Mouse (Mus musculus) cortical plate, adult 2 months (tissue): ENCODE measurements around the gene Dync1i2. TPM values are rescaled to one million over a fixed set of nuclear protein-coding genes. Genes with fewer than 3 reads are reported as not detected.

Source experiments
- H3K27ac ChIP-seq: fragments of 200-500 bp; 2 replicates; pipeline ENCODE4 v1.5.1; 2012; ENCODE audit warnings: low read length, control low read depth, inconsistent platforms; ENCODE audit not compliant: insufficient read depth
- H3K4me1 ChIP-seq: fragments of 200-500 bp; 2 replicates; pipeline ENCODE4 v1.6.1; 2011; ENCODE audit warnings: low read length; ENCODE audit not compliant: control insufficient read depth, insufficient read depth
- H3K4me3 ChIP-seq: fragments of 200-500 bp; 2 replicates; pipeline ENCODE4 v1.5.1; 2011; ENCODE audit warnings: mild to moderate bottlenecking, low read length, control low read depth; ENCODE audit not compliant: insufficient read depth
- CTCF ChIP-seq: fragments of 200-500 bp; IDR thresholded peaks from 2 replicates; pipeline ENCODE4 v1.5.1; 2011; ENCODE audit warnings: mild to moderate bottlenecking, control low read depth, low read length; ENCODE audit not compliant: insufficient read depth; ENCODE audit errors: extremely low read depth
- POLR2A ChIP-seq: fragments of 200-500 bp; IDR thresholded peaks from 2 replicates; pipeline ENCODE4 v1.6.1; 2011; ENCODE audit warnings: mild to moderate bottlenecking, low read length, control low read depth; ENCODE audit not compliant: insufficient read depth; ENCODE audit errors: extremely low read depth
- polyA plus RNA-seq: library from polyadenylated mRNA; depleted of rRNA; stranded (reverse); fragments of >200 nt; gene quantifications from 2 replicates; pipeline ENCODE4 v1.2.3, GENCODE M21; 2012

The Dync1i2 gene
- polyA plus RNA-seq, 1 experiment: 172 TPM

DNA sequence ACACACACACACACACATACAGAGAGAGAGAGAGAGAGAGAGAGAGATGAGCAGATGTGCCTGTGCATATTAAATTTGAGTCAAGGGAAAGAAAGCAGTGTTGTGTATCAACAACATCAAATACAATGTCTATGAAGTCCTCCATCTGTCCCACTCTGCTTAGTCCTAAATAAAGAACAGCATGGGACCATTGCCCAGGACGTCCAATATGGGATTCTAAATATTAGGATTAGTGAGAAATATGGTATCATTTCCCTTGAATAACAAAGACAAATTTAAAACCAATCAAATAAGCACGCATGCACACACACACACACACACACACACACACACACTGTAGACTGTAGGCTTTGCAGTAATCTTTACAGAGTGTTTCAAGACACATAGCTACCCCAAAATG is 9.6 kb upstream of the Dync1i2 start:
- H3K4me3 ChIP-seq: no peak overlapping the region
- no peak overlapping the region for H3K27ac ChIP-seq

DNA sequence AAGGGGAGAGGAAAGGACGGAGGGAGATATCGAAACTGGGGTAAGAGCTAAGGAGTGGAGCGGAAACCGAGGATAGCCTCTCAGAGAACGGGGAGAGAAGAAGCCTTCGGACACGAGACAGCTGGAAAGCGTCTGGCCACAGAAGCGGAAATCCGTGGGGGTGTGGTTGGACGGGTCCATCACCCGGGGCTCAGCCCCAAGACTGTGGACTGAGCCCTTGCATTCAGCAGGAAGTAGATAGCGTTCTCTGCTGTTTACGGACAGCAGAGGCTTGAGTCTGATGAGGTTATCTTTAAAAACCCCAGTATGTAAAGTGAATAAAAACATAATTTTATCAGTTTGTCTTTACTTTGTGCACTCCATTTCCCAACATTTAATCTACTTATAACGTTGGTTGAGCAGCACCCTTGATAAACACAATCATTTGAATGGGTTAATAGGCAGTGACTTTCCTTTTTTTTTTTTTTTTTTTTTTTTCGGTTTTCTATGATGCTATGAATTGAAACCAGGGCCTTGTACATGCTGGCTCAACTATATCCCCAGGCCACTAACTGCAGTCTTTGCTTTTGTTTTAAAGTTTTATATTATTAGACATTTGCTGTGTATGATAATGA is 7.6 kb upstream of the Dync1i2 start:
- Histone ChIP-seq H3K27ac (no peak overlapping the region), H3K4me1 (no peaks in the 10 kb centered on the region), H3K4me3 (no peak overlapping the region)
- TF ChIP-seq POLR2A: no peak
- TF ChIP-seq CTCF: no peak

More for the DNA sequence above, 9.6 kb upstream of the Dync1i2 start:
- no peaks in the 10 kb centered on the region for H3K4me1 ChIP-seq
- no peak for TF ChIP-seq POLR2A
- TF ChIP-seq CTCF: no peak

DNA sequence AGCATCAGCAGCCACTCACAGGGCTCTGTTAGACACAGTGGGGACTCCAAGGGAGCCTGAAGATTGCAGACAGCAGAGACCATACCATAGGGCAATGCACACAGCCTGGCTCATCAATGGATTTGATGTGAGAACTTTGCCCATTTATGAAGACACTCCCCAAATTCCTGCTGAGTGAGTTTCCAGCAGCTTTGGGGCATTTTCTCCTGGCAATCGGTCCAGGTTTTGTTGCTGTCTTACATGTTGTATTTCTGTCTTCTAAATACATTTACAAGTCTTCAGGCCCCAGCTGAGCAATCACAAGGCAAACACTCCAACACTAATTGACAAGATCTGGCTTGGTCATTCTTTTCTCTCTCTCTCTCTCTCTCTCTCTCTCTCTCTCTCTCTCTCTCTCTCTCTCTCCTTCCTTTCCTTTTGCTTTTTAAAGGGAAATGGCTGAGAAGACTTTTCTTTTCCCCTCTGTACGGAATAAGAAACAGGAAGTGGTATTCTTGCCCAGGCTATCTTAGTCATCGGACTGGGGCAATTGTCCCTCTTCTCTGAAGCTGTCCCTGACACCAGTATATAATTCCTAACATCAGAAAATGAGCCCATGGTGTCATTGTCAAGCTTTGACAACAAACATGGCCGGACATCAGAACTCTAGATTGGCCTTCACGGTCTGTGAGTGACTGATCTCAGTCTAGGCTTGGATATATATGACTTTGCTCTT is 2.3 kb upstream of the Dync1i2 start:
- no peak for TF ChIP-seq CTCF
- TF ChIP-seq POLR2A: no peak
- Histone ChIP-seq H3K27ac (no peak overlapping the region), H3K4me1 (peaks cover 3% of the 10 kb centered on the region; the same call in 1 of the 2 replicates), H3K4me3 (no peak overlapping the region)

DNA sequence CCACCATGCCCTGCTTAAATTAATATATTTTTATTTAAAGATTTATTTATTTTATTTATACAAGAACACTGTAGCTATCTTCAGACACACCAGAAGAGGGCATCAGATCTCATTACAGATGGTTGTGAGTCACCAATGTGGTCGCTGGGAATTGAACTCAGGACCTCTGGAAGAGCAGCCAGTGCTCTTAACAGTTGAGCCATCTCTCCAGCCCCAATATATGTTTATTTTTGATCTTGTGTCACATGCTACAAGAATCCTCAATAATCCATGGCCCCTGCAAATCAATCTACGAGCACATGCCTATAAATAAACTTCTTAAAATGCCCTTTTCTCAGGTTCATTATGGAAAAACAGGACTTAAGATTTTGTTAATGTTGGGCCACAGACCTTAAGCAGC is 410 bp upstream of the Dync1i2 start:
- Histone ChIP-seq H3K4me1 (peaks cover 3% of the 10 kb centered on the region; the same call in 1 of the 2 replicates), H3K27ac (no peak overlapping the region), H3K4me3 (peak overlapping the region; percentile 95; the same call in 1 of the 2 replicates)
- TF ChIP-seq CTCF (no peak), POLR2A (no peak)

DNA sequence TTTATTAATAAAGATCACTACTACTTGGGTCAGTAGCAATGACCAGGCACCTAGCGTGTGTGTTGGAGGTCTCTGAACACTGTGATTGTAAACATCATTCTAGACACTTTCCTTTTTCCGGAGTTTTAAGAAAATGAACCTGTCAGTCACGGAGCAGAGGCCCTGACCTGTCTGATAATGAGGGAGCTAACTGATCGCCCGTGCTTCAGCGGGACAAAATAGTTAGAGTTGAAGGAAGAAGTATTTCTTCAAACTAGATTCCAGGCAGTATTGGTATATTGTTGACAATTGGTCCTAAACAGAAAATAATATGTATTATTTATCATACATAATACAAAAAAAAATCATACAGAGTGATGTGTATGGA is 837 bp downstream of the Dync1i2 start:
- peak overlapping the region; percentile 60; the same call in 1 of the 2 replicates for H3K27ac ChIP-seq
- H3K4me3 ChIP-seq: peak overlapping the region; percentile 95
- no peak for TF ChIP-seq CTCF
- TF ChIP-seq POLR2A: no peak
- H3K4me1 ChIP-seq: peaks cover 3% of the 10 kb centered on the region; the same call in 1 of the 2 replicates

DNA sequence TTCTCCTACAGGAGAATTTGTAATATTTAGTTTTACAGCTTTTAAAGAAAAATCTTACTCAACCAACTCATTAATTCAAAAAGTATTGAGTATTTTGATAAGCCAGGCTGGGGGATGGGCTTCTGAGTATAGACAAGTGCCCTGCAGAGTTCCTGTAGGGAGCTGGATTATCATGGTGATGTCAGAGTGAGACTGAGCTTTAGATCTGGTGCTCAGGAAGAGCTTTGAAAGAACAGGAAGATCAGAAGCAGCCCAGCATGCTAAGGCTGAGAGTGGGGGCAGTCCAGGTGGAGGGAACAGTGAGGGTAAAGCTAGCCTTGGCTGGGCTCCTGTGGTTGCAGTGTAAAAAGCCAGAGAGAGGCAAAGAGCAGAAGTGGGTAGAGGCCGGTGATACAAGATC is 9.5 kb downstream of the Dync1i2 start:
- H3K27ac ChIP-seq: no peak overlapping the region
- no peak overlapping the region for H3K4me3 ChIP-seq
- no peaks in the 10 kb centered on the region; the same call in 1 of the 2 replicates for H3K4me1 ChIP-seq
- no peak for TF ChIP-seq CTCF
- no peak for TF ChIP-seq POLR2A

DNA sequence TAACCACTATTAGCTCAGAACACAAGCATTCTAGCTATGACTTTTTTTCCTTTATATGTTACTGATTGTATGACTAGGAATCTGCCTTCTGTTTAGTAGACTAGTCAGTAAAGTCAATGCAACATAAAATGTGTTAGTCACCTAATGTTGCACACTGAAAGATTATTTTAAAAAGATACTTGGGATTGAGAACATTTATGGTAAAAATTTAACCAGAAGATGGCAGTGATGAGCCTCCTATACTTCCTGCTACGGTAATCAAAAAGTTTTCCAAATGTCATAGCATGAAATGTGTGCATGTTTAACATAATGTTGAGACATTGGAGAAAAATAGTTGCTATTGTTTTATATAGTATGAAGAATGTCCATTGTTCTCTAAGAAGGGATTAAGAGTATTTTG is 15.9 kb downstream of the Dync1i2 start:
- H3K27ac ChIP-seq: no peak overlapping the region
- H3K4me3 ChIP-seq: no peak overlapping the region
- TF ChIP-seq POLR2A (no peak), CTCF (no peak)
- H3K4me1 ChIP-seq: no peaks in the 10 kb centered on the region; the same call in 1 of the 2 replicates

DNA sequence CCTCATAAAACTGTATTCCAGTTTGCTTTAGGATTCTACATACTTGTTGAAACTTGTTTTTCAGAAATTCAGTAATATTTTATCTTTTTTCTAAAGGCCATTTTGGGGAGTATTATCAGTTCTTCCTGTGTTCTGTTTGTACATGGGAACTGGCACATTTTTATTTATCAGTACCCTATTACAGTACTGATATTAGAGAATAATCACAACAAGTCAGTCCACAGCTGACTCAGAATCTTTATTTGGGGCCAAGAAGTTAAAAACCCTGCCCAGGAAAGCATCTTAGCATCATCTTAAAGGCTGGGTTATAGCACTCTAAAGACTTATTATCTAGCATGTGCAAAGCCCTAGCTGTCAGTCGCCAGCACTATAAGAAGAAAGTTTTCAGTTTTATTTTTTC is 18.1 kb downstream of the Dync1i2 start:
- Histone ChIP-seq H3K4me3 (no peak overlapping the region), H3K4me1 (no peaks in the 10 kb centered on the region; the same call in 1 of the 2 replicates), H3K27ac (no peak overlapping the region)
- TF ChIP-seq POLR2A (no peak), CTCF (no peak)

DNA sequence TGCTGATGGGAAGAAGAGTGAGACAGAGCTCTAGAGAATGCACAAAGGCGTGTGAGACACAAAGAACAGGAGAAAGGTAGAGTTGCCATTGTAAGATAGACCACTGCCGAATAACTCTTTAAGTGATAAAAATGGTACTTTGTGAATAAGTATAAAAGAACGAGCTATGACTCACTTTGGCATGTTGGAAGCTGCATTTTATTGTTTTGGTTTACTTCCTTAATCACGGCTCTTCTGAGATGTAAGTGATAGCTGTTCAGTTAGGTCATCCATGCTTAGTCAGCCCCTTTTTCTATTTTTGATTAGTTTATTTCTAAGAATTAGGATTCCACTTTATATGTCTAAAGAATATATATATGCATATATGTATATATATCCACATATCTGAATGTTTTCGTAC is 20.4 kb downstream of the Dync1i2 start:
- TF ChIP-seq POLR2A (no peak), CTCF (no peak)
- Histone ChIP-seq H3K4me1 (no peaks in the 10 kb centered on the region; the same call in 1 of the 2 replicates), H3K27ac (no peak overlapping the region)

DNA sequence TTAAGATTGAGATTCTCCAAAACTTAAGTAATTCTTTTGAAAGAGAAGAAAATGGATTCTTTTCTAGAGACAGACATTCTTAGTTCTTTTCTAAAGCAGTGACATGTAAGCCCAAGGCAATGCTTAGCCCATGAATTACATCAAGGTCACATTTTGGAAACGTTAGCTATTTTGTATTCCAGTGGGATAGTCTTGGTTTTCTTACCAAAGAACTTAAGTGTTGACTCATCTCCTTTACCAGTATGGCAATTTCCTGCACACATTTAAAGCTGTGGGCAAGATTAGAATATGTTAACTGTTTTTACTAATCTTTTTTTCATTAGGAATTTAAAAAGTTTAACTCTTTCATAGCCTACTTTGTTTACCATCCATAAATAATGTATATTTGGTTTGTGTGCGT is 21.5 kb downstream of the Dync1i2 start:
- Histone ChIP-seq H3K27ac (no peak overlapping the region), H3K4me3 (no peak overlapping the region), H3K4me1 (no peaks in the 10 kb centered on the region)
- TF ChIP-seq POLR2A (no peak), CTCF (no peak)

More for the DNA sequence above, 20.4 kb downstream of the Dync1i2 start:
- no peak overlapping the region for H3K4me3 ChIP-seq
